Mouse (Mus musculus): ENCODE measurements around the gene Gmds. TPM values are rescaled to one million over a fixed set of nuclear protein-coding genes. Genes with fewer than 3 reads are reported as not detected.

Gene Gmds
- total RNA-seq, 1 experiment from 2014 or later = 5.9 TPM

DNA sequence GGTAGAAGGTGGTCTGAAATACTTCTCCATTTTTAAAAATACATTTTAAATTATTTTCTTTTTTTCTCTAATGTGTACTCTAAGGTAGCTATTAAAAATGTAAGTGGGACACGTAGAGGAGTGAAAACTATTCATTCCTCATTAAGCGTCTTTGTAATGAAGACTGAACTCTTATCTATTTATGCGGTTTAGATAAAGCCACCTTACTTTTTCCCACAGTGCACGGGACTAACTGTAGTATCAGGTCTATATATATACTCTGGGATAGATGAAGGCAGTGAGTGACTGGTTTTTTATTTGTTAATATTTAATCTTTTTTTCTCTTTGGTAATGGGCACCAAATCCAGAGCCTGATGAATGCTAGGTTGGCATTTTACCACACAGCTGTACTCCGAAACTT, 478.3 kb downstream of the Gmds start:
- no peak for ATAC-seq (replicated peaks; ENCODE audit: insufficient number of reproducible peaks, low FRiP score, low TSS enrichment, poor library complexity, severe bottlenecking)

DNA sequence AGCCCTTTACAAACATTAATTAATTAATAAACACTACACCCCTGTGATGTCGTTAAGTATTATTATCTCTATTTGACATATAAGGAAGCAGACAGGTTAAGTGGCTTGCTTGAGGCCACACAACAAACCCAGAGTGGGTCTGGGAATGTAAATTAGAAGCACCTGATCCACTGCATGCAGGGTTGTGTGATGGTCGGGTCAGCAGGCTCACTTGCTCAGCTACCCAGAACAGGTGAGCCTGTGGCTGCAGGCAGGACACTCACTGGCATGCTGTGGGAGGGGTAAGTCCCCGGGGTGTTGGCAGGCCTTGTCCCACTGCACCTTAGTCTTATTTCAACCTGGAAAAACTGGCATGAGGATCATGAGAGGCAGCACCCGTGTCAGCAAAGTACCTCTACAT, 484.5 kb downstream of the Gmds start:
- ATAC-seq (replicated peaks; ENCODE audit: insufficient number of reproducible peaks, low FRiP score, low TSS enrichment, poor library complexity, severe bottlenecking) = no peak

DNA sequence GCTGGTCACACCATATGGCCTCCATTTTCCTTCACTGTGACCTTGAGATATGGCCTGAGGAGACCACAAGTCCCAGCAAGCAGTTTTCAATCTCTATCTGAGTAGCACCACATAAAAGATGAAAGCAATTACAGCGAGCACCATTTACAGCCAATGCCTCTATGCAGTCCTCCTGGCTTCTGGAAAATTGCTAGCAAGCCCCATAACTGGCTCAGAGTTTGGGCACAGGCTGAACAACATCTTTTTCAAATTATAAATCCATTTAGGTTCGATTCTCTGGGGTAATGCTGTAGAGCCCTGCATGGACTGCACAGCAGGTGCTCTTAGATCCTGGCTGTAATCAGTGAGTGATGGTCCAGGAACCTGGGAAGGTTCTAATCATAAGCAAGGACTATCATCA, 485.0 kb downstream of the Gmds start:
- no peak for ATAC-seq (replicated peaks; ENCODE audit: insufficient number of reproducible peaks, low FRiP score, low TSS enrichment, poor library complexity, severe bottlenecking)

DNA sequence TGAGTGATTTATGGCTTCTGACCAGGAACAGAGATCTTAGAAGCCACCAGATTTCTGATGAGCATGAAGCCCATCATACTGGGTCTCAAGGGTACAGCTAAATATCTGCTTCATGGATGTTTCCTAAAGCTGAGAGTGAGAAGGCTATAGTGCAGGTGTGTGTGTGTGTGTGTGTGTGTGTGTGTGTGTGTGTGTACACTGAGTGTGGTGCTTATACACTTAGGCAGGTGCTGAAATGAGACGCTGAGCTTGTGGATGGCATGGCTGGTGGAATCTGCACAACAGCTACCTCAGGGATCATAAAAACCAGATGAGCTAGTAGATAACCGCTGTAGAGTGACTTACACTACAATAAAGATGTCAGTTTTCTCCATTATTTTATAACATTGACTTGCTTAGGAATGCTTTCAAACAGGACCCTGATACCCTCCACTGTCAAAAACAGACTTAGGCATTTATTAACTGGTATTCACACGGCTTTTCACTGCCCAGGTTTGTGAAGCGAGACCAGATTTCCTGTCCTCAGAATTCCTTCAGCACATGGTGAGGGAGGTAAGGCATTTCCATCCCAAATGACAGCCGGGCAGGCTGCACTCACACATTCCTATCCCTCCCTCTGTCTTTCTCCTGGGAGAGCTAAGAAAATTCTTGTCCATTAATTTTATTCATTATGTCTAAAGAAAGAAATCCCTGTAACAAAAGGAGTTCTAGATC, 489.1 kb downstream of the Gmds start:
- no peak for ATAC-seq (replicated peaks; ENCODE audit: insufficient number of reproducible peaks, low FRiP score, low TSS enrichment, poor library complexity, severe bottlenecking)

DNA sequence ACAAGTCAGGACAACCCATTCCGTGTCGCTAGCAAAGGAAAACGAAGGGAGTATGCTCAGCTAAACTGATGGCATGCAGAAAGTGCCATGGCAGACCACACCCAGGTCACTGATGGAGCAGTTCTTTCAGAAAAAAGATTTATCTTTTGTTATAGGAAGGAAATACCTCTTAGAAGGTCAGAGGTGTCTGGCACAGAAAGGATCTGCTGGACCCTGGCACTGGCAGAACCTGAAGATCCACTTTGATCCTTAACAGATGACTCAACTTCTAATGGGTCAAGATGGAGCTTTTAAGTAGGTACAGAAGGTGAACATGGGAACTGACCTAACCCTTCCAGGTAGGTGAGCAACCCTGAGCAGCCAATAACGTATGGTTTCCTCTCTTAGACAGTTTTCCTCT, 502.7 kb downstream of the Gmds start:
- no peak for ATAC-seq (replicated peaks; ENCODE audit: insufficient number of reproducible peaks, low FRiP score, low TSS enrichment, poor library complexity, severe bottlenecking)

DNA sequence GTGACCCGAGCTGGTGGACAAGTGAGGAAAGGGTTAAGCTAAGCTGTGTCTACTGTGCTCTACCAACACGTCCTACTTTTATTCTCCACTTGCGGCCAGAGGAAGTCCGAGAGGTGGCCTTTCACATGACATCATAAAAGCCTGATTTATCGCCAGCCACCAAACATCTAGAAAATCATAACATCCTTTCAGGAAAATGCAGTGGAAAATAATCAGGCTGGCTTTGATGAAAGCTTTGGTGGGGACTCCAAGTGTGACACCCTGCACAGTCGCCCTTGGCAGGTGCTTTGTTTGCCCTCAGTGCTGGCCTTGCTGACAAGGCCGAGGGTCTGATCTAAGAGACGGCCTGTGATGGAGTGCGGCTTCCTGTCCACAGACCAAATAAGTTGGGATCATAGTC, 508.2 kb downstream of the Gmds start:
- ATAC-seq (replicated peaks; ENCODE audit: insufficient number of reproducible peaks, low FRiP score, low TSS enrichment, poor library complexity, severe bottlenecking) = no peak

DNA sequence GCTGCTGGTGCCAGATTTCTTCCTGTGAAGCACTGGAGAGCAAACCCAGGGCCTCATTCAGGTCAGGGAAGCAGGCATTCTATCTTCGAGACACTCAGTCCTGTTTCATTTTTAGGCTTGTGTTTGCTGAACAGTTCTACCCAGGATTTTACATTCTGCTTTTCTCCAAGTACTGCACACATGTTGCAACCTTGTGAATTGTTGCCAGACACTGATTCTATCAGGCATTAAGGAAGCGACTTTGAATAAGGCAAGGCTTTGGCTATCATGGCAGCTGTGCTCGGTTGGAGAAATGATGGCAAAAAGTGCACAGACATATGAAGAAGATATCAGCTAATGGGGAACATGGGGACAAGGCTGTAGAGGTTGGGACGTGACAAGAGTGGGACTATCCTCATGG, 510.1 kb downstream of the Gmds start:
- no peak for ATAC-seq (replicated peaks; ENCODE audit: insufficient number of reproducible peaks, low FRiP score, low TSS enrichment, poor library complexity, severe bottlenecking)

DNA sequence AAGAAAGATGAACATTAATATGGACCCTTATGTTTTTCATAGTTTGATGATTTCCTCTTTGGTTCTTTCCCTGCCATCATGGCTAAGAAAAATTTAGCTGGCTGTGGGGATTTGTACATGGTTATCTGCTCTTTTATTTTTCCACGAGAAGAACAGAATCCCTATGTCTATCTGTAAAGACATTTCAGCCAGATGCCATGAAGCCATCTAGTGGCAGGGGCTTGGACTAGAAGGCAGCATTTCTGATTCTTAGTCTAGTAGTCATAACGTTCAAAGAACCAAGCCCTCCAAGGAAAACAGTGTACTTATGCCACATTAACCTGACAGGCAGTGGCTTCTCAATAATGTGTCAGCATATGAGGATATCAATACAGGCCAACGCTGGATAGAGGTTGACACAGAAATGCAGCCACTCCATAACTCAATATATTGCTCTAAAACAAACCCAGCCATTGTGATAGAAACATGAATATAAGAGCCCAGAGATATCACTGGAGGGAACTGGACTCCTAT, 510.7 kb downstream of the Gmds start:
- ATAC-seq (replicated peaks; ENCODE audit: insufficient number of reproducible peaks, low FRiP score, low TSS enrichment, poor library complexity, severe bottlenecking) = no peak

DNA sequence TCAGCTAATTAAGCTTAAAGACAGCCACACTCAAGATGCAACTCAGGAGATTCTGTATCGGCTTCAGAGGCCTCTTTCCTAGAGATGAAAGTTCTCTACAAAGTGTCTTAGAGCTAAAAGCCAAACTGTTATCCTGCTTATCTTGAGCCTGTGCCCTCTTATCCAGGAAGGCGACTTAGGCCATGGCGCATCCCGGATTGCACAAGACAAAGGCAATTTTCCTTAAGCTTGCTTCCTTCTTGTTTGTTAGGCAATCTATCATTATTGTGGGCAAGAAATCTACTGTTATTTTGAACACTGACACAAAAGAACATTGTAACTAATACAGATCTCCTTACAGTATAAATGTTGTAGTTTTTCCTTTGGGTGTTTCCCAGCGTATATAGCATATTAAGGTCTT, 511.4 kb downstream of the Gmds start:
- no peak for ATAC-seq (replicated peaks; ENCODE audit: insufficient number of reproducible peaks, low FRiP score, low TSS enrichment, poor library complexity, severe bottlenecking)

DNA sequence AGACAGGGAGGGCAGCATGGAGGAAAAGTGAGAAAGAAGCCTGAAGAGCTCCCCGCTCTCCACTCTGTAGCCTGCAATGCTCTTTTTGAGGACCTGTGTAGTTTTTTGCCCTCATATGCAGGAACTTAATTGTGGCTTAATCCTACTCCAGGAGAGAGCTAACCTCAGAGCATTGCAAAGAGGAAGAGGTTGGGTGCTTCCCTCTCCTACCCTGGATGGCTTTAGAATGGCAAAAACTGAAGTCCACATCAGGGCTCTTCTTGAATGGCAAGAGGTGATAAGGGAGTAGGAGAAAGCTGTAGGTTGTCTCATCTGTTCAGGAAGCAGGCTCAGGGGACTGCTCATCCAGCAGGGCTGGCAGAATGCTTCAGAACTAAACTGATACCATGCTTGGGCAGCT, 513.4 kb downstream of the Gmds start:
- ATAC-seq (replicated peaks; ENCODE audit: insufficient number of reproducible peaks, low FRiP score, low TSS enrichment, poor library complexity, severe bottlenecking) = no peak

DNA sequence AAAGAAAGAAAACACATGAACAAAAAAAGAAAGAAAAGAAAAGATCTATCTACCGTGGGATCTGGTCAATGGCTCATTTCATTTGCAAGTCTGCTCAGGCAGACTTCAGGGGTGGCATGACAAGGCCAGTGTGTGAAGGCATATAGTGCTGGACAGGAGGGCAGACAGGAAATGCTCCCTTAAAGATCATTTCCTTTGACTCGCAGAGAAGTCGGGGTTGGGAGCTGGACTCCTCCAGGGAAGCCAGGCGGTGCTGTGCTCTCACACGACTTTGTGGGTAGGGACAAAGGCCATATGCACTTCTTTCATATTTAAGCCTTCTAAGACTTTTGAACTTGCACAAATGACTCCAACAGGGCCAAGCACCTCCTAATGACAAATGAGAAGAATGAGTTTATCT, 515.2 kb downstream of the Gmds start:
- ATAC-seq (replicated peaks; ENCODE audit: insufficient number of reproducible peaks, low FRiP score, low TSS enrichment, poor library complexity, severe bottlenecking) = no peak

DNA sequence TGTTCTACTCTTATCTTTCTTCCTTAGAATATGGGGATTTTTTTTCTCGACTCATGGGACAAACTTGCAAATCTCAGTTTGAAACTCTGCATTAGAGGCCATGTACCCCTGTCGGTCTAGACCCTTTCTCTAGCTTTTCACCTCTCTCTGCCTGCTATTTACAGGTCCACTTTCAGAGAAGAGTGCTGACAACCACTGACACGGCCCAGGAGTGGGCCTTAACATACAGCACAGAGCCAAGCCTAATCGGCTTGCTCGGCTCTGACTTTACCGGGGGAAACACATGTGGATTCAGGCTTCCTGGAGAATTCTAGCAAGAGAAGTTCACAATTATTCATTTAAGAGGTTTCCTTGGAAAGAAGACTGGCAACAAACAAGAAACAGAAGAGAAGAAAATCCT, 517.5 kb downstream of the Gmds start:
- ATAC-seq (replicated peaks; ENCODE audit: insufficient number of reproducible peaks, low FRiP score, low TSS enrichment, poor library complexity, severe bottlenecking) = no peak

DNA sequence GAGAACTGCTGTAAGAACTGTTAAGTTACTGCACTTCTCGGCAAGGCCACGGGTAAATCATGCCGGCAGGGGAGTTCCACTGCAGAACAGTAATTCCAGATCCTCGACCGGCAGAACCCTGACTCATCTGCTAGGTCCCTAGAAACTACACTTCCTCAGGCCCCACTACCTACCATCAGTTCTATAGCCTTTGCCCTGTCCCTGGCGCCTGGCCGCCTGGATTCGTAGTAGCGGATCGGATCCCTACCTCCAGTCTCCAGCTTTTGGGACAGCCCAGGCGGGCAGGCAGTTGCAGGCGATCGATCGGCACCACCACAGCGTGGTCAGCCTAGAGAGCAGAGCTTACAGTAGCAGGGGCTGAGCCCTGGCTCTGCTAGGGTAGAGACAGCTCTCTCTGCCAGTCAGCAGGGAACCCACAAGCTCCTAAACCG, 517.9 kb downstream of the Gmds start:
- no peak for ATAC-seq (replicated peaks; ENCODE audit: insufficient number of reproducible peaks, low FRiP score, low TSS enrichment, poor library complexity, severe bottlenecking)

DNA sequence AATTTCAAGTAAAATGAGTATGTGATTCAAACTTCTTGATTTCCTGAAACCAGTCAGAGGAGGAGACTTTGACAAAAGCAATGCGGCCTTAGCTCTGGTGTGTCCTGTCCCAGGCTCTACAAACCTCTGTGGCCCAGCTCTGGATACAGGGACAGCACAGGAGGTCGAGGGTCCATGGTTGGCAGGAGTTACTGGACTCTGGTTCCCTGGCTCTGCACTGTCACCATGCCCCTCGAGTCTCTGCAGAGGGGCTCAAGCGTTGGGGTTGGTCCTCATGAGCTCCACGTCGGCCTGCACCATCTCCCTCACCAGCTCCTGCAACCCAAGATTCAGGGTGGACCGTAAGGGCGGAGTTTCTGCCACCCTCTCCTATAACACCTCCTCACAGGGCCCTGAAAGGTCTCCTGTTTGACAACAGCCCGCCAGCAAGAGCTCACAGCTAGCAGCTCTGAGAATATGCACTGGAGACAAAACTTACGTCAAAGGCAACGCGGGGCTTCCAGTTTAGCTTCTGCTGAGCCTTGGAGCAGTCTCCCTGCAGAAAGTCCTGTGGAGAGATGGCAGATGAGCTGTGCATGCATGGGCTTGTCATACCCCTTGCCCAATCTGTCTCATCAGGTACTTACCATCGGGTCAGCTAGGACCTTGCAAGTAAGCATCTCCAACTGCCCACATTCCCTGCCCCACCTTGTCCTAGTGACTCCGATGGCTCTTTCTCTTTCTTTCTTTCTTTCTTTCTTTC, 518.7 kb downstream of the Gmds start:
- ATAC-seq (replicated peaks; ENCODE audit: insufficient number of reproducible peaks, low FRiP score, low TSS enrichment, poor library complexity, severe bottlenecking) = no peak

DNA sequence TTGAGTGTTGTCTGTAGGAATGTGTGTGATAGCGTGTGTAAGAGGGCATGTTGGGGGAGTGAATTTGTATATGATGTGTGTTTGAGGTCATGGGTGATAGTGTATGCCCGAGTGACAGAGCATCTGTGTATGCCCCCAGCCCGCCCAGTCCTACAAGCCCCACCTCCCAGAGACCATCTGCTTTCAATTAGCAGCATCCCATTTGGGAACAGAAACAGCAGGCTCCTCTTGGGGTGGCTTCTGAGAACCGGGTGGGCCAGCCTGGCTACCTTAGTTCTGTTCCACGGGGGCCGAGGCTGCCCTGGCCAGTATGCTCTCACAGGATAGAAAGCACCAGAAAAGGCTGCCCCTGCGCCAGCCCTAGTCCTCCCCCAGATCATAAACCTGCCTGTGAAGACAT, 520.2 kb downstream of the Gmds start:
- no peak for ATAC-seq (replicated peaks; ENCODE audit: insufficient number of reproducible peaks, low FRiP score, low TSS enrichment, poor library complexity, severe bottlenecking)

DNA sequence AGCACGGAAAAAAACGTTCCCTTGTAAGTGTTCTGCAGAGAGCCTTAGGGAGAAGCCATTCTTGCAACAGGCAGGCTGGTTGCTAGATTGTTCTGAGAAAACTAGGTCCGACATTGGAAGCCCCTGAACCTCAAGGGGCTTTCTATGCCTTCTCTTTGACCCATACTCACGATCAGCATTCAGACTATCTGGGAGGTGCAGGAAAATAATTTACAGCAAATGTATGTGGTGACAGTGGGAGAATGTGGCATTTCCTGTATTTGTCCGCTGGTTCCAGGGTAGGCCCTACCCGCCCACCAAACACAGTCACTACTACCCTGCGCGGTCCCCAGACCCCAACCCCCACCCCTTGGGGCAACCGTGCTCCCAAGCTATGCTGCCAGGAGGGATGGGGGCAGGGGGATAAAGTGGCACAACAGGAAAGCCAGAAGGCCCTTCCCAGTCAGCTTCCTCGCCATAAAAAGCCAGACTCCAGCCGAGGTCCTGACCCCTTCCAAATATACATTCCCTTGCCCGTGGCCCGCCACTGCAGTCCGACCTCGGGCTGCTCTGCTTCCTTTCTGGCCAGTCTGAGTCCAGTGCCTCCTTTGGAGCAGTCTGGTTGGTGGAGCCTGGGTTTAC, 523.0 kb downstream of the Gmds start:
- no peak for ATAC-seq (replicated peaks; ENCODE audit: insufficient number of reproducible peaks, low FRiP score, low TSS enrichment, poor library complexity, severe bottlenecking)

DNA sequence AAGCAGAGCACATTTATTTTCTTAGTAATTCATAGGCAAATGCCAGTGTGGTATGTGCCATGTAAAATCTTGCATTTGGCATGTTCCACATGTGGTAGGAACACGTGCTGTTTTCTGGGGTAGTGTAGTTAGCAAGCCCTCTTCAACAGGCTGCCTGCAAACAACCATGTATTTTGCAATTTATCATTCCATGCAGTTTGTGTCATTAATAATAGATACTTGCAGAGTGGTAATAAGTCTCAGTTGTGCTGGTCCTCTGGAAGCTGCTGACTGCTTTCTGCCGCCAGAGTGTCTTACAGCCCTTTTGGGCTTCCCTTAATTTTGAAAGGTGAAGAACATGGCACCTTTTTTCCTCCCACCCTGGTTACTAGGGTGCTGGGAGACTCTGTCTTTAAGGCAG, 525.8 kb downstream of the Gmds start:
- ATAC-seq (replicated peaks; ENCODE audit: insufficient number of reproducible peaks, low FRiP score, low TSS enrichment, poor library complexity, severe bottlenecking) = no peak

DNA sequence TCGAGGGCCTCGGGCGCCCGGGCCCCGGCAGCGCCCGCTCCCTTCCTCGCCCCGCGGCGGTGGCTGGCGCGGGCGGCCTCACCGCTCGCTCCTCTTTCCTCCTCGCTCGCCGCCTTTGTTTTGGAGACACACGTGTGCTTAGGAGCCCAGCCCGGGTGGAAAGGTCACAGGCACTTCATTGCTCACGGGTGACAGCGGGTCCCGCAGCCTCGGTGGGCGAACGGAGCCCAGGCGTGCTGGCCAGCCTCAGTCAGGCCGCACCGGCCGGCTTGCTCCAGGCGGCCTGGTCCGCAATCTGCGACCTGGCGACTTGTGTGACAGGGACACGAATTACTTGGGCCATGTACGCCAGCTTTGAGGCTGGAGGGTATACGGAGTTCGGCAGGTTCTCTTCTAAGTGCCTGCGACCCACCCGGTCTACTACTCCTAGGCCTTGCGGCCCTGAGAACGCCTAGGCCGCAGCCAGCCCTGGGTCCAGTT, 527.0 kb downstream of the Gmds start:
- no peak for ATAC-seq (replicated peaks; ENCODE audit: insufficient number of reproducible peaks, low FRiP score, low TSS enrichment, poor library complexity, severe bottlenecking)

DNA sequence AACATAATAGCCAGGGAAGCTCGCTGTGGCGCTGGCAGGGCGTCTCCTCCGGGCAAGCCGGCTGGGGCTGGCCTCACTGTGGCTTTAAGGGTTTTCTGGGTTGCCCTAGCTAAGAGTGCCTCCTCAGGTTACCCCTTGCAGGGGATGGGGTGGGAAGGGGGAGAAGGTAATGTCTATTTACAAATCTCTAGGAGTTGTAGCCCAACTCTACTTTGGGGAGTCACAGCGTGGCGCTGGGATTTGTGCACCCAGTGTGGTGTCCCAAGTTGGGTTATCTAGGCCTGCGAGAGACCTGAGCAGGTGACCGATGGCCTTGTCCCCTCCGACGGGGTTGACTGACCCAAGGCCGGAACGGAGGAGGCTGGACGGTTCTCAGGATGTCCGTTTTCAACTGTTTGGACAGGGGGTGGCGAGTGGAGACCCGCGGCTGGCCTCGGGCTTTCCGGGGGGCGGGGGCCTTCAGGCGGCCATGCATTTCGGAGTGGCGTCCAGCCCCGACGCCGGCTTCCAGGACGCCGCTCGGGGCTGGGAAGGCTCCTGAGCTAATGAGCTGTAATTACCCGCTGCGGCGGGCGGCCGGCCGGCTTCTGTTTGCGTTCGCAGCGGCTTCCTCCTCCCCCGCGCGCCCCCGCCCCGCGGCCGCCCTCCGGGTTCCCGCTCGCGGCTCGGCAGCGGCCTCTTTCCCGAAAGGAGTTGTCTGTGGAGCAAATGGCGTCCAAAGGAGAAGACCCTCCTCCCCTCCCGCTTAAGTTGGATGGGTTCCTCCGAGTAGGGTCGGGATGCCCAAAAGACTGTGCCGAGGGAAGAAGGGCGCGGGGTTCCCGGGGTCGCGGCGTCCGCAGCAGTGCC, 527.6 kb downstream of the Gmds start:
- no peak for ATAC-seq (replicated peaks; ENCODE audit: insufficient number of reproducible peaks, low FRiP score, low TSS enrichment, poor library complexity, severe bottlenecking)

Measured in monocyte, adult 5-6 weeks (primary cell).